Mouse (Mus musculus) heart, postnatal 0 days (tissue): ENCODE measurements around the gene Slc35a1. TPM values are rescaled to one million over a fixed set of nuclear protein-coding genes. Genes with fewer than 3 reads are reported as not detected.

Source experiments
- ATAC-seq: fragments of 200-750 bp; cut with Nextera tagmentation; 2 replicates; pipeline ENCODE4 v1.8.0; 2017; ENCODE audit warnings: low read depth, moderate number of reproducible peaks, moderate library complexity; ENCODE audit not compliant: insufficient read depth
- DNase-seq: peaks from one replicate; pipeline ENCODE4 v3.0.0-alpha.2; 2016; ENCODE audit warnings: low spot score
- H3K27ac ChIP-seq: fragments of 300-500 bp; sonication (generic); 2 replicates; pipeline ENCODE4 v1.5.1; 2014; ENCODE audit warnings: low read depth, mild to moderate bottlenecking
- H3K27me3 ChIP-seq: fragments of 300-500 bp; sonication (generic); 2 replicates; pipeline ENCODE4 v1.6.1; 2014; ENCODE audit warnings: low read length, mixed read lengths; ENCODE audit not compliant: control insufficient read depth, insufficient read depth
- H3K36me3 ChIP-seq: fragments of 300-500 bp; sonication (generic); replicated peaks from 2 replicates; pipeline ENCODE4 v1.6.1; 2014; ENCODE audit warnings: low read length, mixed read lengths; ENCODE audit not compliant: control insufficient read depth, insufficient read depth
- H3K4me1 ChIP-seq: fragments of 300-500 bp; sonication (generic); 2 replicates; pipeline ENCODE4 v1.6.1; 2014; ENCODE audit warnings: antibody characterized with exemption; ENCODE audit not compliant: control insufficient read depth, insufficient read depth
- H3K4me2 ChIP-seq: fragments of 300-500 bp; sonication (generic); 2 replicates; pipeline ENCODE4 v1.6.1; 2014; ENCODE audit warnings: low read depth, mild to moderate bottlenecking, low read length, moderate library complexity
- H3K4me3 ChIP-seq: fragments of 300-500 bp; sonication (generic); 2 replicates; pipeline ENCODE4 v1.5.1; 2014; ENCODE audit warnings: low read depth, low read length
- H3K9ac ChIP-seq: fragments of 300-500 bp; sonication (generic); replicated peaks from 2 replicates; pipeline ENCODE4 v1.6.1; 2014; ENCODE audit warnings: low read depth, low read length, mixed read lengths
- H3K9me3 ChIP-seq: fragments of 300-500 bp; sonication (generic); replicated peaks from 2 replicates; pipeline ENCODE4 v1.6.1; 2016; ENCODE audit warnings: low read length; ENCODE audit not compliant: control insufficient read depth
- CTCF ChIP-seq: IDR thresholded peaks from 2 replicates; pipeline ENCODE4 v1.5.1; 2016; ENCODE audit warnings: antibody characterized with exemption, control low read depth, low read depth
- EP300 ChIP-seq: IDR thresholded peaks from 2 replicates; pipeline ENCODE4 v1.6.1; 2016; ENCODE audit warnings: antibody characterized with exemption, low read depth
- WGBS: fragments of 180-500 bp; shearing (Covaris S2); extraction: QIAGEN DNeasy Blood & Tissue Kit; methylation state at CpG from one replicate; pipeline ENCODE4 v1.1.7; 2014; 5-methylcytosine and 5-hydroxymethylcytosine counted together
- polyA plus RNA-seq: library from polyadenylated mRNA; unstranded; fragments of >200 nt; fragmentation: Nextera tagmentation; extraction: Ambion mirVana; gene quantifications from 2 replicates; pipeline ENCODE4 v1.2.1, GENCODE M21; 2015
- total RNA-seq: library from RNA; depleted of rRNA; stranded (reverse); fragments of >200 nt; gene quantifications from 2 replicates; pipeline ENCODE4 v1.2.3, GENCODE M21; 2014; ENCODE audit warnings: low replicate concordance

Slc35a1 gene
- total and polyA plus RNA-seq, 2 experiments from 2014 or later: 30.6 to 31.8 TPM

DNA sequence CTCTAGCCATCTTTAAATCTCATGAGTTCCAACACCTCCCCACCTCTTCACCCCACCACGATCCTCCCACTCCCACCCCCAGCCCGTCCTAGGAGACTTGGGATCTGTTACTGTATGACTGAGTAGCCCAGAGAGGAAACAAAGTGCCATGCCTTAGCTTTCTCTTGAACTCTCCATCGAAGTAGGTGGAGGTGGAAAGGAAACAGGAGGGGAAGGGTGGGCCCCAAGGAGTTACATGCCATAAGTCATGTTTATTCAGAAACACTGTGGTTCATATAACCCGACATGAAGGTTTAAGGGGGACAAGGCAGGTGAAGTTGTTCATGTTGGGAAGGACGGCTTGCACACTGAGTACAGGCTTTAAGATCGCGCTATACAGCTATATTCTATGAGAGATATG lies 49.9 kb downstream of the Slc35a1 start:
- 86% methylated on average over 7 of the region's 7 CpGs for WGBS
- no peaks in the 10 kb centered on the region for H3K4me1 ChIP-seq
- no peak overlapping the region for H3K27ac ChIP-seq
- no peak overlapping the region for H3K9ac ChIP-seq
- no peak overlapping the region for H3K4me2 ChIP-seq
- H3K4me3 ChIP-seq: no peak overlapping the region
- no peaks in the 10 kb centered on the region for H3K27me3 ChIP-seq
- TF ChIP-seq EP300 (no peak), CTCF (no peak)
- ATAC-seq (no peak), DNase-seq (no peak)
- H3K36me3 ChIP-seq: peaks cover 48% of the 10 kb centered on the region
- no peaks in the 10 kb centered on the region for H3K9me3 ChIP-seq

- H3K9ac ChIP-seq: no peak overlapping the region
- H3K27me3 ChIP-seq: no peaks in the 10 kb centered on the region
- H3K4me2 ChIP-seq: no peak overlapping the region
- ATAC-seq (no peak), DNase-seq (no peak)
- H3K9me3 ChIP-seq: no peaks in the 10 kb centered on the region
- TF ChIP-seq CTCF: no peak
- no peak for TF ChIP-seq EP300
- H3K27ac ChIP-seq: no peak overlapping the region
- H3K36me3 ChIP-seq: peaks cover 46% of the 10 kb centered on the region
- H3K4me3 ChIP-seq: no peak overlapping the region
- H3K4me1 ChIP-seq: no peaks in the 10 kb centered on the region
- 49% methylated on average over 5 of the region's 5 CpGs for WGBS
Observed at GRCm38 (mm10) chr4:34636036-34636435, 51.2 kb downstream of the Slc35a1 start.

GRCm38 (mm10) chr4:34634129-34634528 lies 53.1 kb downstream of the Slc35a1 start:
- ATAC-seq (no peak), DNase-seq (no peak)
- H3K9ac ChIP-seq: no peak overlapping the region
- no peak overlapping the region for H3K4me3 ChIP-seq
- H3K9me3 ChIP-seq: no peaks in the 10 kb centered on the region
- H3K4me2 ChIP-seq: no peak overlapping the region
- TF ChIP-seq CTCF (no peak), EP300 (no peak)
- no peak overlapping the region for H3K27ac ChIP-seq
- WGBS: 94% methylated on average over 7 of the region's 7 CpGs
- H3K27me3 ChIP-seq: no peaks in the 10 kb centered on the region
- no peaks in the 10 kb centered on the region for H3K4me1 ChIP-seq
- peaks cover 46% of the 10 kb centered on the region for H3K36me3 ChIP-seq

GRCm38 (mm10) chr4:34629956-34630355 lies 57.3 kb downstream of the Slc35a1 start:
- no peaks in the 10 kb centered on the region for H3K9me3 ChIP-seq
- no peak for ATAC-seq
- H3K9ac ChIP-seq: no peak overlapping the region
- no peak overlapping the region for H3K4me3 ChIP-seq
- peaks cover 53% of the 10 kb centered on the region for H3K36me3 ChIP-seq
- H3K27me3 ChIP-seq: no peaks in the 10 kb centered on the region
- H3K4me2 ChIP-seq: no peak overlapping the region
- H3K4me1 ChIP-seq: no peaks in the 10 kb centered on the region
- DNase-seq: no peak
- H3K27ac ChIP-seq: no peak overlapping the region
- WGBS: 34% methylated on average over 1 of the region's 1 CpGs
- TF ChIP-seq EP300: no peak

GRCm38 (mm10) chr4:34626401-34626800 lies 60.8 kb downstream of the Slc35a1 start:
- ATAC-seq: no peak
- no peaks in the 10 kb centered on the region for H3K4me1 ChIP-seq
- no peak overlapping the region for H3K9ac ChIP-seq
- no peak overlapping the region for H3K27ac ChIP-seq
- H3K36me3 ChIP-seq: peaks cover 62% of the 10 kb centered on the region
- H3K9me3 ChIP-seq: no peaks in the 10 kb centered on the region
- H3K4me3 ChIP-seq: no peak overlapping the region
- H3K27me3 ChIP-seq: no peaks in the 10 kb centered on the region
- no peak for DNase-seq
- WGBS: 88% methylated on average over 6 of the region's 6 CpGs
- TF ChIP-seq EP300 (no peak), CTCF (no peak)
- no peak overlapping the region for H3K4me2 ChIP-seq

GRCm38 (mm10) chr4:34625556-34625955 lies 61.7 kb downstream of the Slc35a1 start:
- no peaks in the 10 kb centered on the region for H3K4me1 ChIP-seq
- H3K27ac ChIP-seq: no peak overlapping the region
- H3K36me3 ChIP-seq: peaks cover 55% of the 10 kb centered on the region
- TF ChIP-seq EP300 (no peak), CTCF (no peak)
- no peak overlapping the region for H3K9ac ChIP-seq
- no peak overlapping the region for H3K4me2 ChIP-seq
- ATAC-seq (no peak), DNase-seq (no peak)
- no peak overlapping the region for H3K4me3 ChIP-seq
- WGBS: 64% methylated on average over 4 of the region's 4 CpGs
- no peaks in the 10 kb centered on the region for H3K9me3 ChIP-seq
- H3K27me3 ChIP-seq: no peaks in the 10 kb centered on the region
